Mouse (Mus musculus): ENCODE results near the gene Cyp4f16. TPM values are rescaled to one million over a fixed set of nuclear protein-coding genes. Genes with fewer than 3 reads are reported as not detected.
"Not testable (repeated sequence)": the region's sequence is repeated elsewhere in the genome, so short reads cannot be mapped to it uniquely, and the experiment has no call there.

Cyp4f16 gene
- polyA plus RNA-seq, 1 experiment: 53.6 TPM

DNA sequence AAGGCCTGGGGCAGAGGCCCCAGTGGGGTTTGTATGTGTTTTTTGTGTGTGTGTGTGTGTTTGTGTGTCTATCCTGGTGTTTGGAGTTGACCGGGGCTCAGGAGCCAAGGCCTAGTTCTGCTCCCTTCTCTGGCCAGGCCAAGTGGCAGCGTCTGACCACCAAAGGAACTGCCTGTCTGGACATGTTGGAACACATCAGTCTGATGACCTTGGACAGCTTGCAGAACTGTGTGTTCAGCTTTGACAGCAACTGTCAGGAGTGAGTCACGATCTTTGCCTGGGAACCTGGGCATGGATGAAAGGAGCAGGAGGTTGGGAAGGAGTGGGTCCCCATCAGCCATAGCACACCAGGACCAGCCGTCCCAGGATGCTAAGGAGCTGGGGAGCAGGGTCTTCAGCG, 14.4 kb upstream of the Cyp4f16 start:
- TF ChIP-seq CTCF (IDR thresholded peaks at IDR 0.05; ENCODE audit: low read depth, low read length): no peak
- no peak for TF ChIP-seq POLR2A (IDR thresholded peaks at IDR 0.05; ENCODE audit: borderline replicate concordance, low read depth, low read length)
- Histone ChIP-seq H3K4me1 (ENCODE audit: control insufficient read depth, insufficient read depth, low read length) (peaks cover 10% of the 10 kb centered on the region), H3K27ac (ENCODE audit: insufficient read depth, low read depth, low read length) (no peak overlapping the region), H3K4me3 (ENCODE audit: insufficient read depth, low read length) (no peak overlapping the region)

DNA sequence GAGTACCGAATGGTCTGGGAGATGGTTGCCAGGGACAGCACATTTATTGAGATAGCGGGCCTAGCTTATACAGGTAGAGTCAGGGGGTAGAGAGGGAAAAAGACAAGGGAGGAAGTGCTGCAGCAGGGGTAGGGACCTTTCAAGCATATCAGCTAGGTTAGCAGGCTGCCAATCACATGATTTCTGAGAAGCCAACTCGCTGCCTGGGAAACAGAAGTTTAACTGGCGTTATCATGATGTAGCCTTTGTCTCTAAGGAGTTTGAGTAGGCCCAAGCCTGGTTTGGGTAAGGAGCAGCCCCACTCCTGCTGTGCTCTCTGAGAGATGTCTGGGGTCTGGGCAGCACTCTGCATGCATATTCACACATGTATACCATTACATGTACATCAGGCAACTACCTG, 14.0 kb upstream of the Cyp4f16 start:
- no peak overlapping the region for H3K4me3 ChIP-seq (ENCODE audit: insufficient read depth, low read length)
- TF ChIP-seq CTCF (IDR thresholded peaks at IDR 0.05; ENCODE audit: low read depth, low read length) (no peak), POLR2A (IDR thresholded peaks at IDR 0.05; ENCODE audit: borderline replicate concordance, low read depth, low read length) (no peak)
- H3K27ac ChIP-seq (ENCODE audit: insufficient read depth, low read depth, low read length): no peak overlapping the region
- H3K4me1 ChIP-seq (ENCODE audit: control insufficient read depth, insufficient read depth, low read length): peaks cover 10% of the 10 kb centered on the region

DNA sequence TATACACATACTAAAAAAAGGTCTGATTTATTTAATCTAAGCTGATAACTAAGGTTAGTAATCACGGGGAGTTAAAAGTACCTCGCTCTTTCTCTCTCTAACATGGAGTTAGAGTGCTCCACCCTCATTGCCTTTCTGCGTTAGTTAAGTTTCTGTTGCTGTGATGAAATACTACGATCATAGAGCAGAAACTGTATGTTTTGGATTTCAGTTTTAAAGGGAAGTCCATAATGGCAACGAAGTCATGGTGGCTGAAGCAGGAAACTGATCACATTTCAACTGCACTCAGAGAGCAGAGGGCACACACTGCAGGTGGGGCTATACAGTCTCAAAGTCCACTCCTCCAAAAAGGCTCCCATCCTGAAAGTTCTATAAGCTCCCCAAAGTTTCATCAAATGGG, 13.5 kb upstream of the Cyp4f16 start:
- TF ChIP-seq CTCF (IDR thresholded peaks at IDR 0.05; ENCODE audit: low read depth, low read length): no peak
- TF ChIP-seq POLR2A (IDR thresholded peaks at IDR 0.05; ENCODE audit: borderline replicate concordance, low read depth, low read length): no peak
- peaks cover 10% of the 10 kb centered on the region for H3K4me1 ChIP-seq (ENCODE audit: control insufficient read depth, insufficient read depth, low read length)
- no peak overlapping the region for H3K27ac ChIP-seq (ENCODE audit: insufficient read depth, low read depth, low read length)
- H3K4me3 ChIP-seq (ENCODE audit: insufficient read depth, low read length): no peak overlapping the region

DNA sequence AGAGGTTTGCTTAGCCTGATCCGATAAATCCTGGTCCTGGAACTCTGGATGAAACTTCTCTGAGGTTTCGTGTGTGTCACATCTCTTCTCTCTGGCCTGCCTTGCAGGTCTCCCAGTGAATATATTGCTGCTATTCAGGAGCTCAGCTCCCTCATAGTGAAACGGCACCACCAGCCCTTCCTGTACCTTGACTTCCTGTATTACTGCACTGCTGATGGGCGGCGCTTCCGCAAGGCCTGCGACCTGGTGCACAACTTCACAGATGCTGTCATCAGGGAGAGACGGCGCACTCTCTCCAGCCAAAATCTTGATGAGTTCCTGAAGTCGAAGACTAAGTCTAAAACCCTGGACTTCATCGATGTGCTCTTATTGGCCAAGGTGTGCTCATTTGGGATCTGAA, 12.5 kb upstream of the Cyp4f16 start:
- Histone ChIP-seq H3K4me1 (ENCODE audit: control insufficient read depth, insufficient read depth, low read length) (peaks cover 15% of the 10 kb centered on the region), H3K4me3 (ENCODE audit: insufficient read depth, low read length) (peak overlapping the region; percentile 51), H3K27ac (ENCODE audit: insufficient read depth, low read depth, low read length) (no peak overlapping the region)
- TF ChIP-seq POLR2A (IDR thresholded peaks at IDR 0.05; ENCODE audit: borderline replicate concordance, low read depth, low read length): no peak
- no peak for TF ChIP-seq CTCF (IDR thresholded peaks at IDR 0.05; ENCODE audit: low read depth, low read length)

- H3K4me1 ChIP-seq (ENCODE audit: control insufficient read depth, insufficient read depth, low read length); H3K27ac ChIP-seq (ENCODE audit: insufficient read depth, low read depth, low read length); H3K4me3 ChIP-seq (ENCODE audit: insufficient read depth, low read length): not testable (repeated sequence)
These were observed 10.0 kb upstream of the Cyp4f16 start for GRCm38 (mm10) chr17:32526341-32526740.

GRCm38 (mm10) chr17:32527748-32528147, 8.6 kb upstream of the Cyp4f16 start:
- TF ChIP-seq CTCF (IDR thresholded peaks at IDR 0.05; ENCODE audit: low read depth, low read length) (no peak), POLR2A (IDR thresholded peaks at IDR 0.05; ENCODE audit: borderline replicate concordance, low read depth, low read length) (no peak)
- peaks cover 7% of the 10 kb centered on the region; the same call in 1 of the 2 replicates for H3K4me1 ChIP-seq (ENCODE audit: control insufficient read depth, insufficient read depth, low read length)

GRCm38 (mm10) chr17:32528408-32529337, 7.7 kb upstream of the Cyp4f16 start:
- Histone ChIP-seq H3K27ac (ENCODE audit: insufficient read depth, low read depth, low read length) (no peak overlapping the region), H3K4me1 (ENCODE audit: control insufficient read depth, insufficient read depth, low read length) (peaks cover 7% of the 10 kb centered on the region), H3K4me3 (ENCODE audit: insufficient read depth, low read length) (peak overlapping the region; percentile 55)
- TF ChIP-seq CTCF (IDR thresholded peaks at IDR 0.05; ENCODE audit: low read depth, low read length) (peak; percentile 77), POLR2A (IDR thresholded peaks at IDR 0.05; ENCODE audit: borderline replicate concordance, low read depth, low read length) (no peak)

More at GRCm38 (mm10) chr17:32527748-32528147, 8.6 kb upstream of the Cyp4f16 start:
- no peak overlapping the region for H3K27ac ChIP-seq (ENCODE audit: insufficient read depth, low read depth, low read length)
- no peak overlapping the region for H3K4me3 ChIP-seq (ENCODE audit: insufficient read depth, low read length)

- peaks cover 16% of the 10 kb centered on the region for H3K4me1 ChIP-seq (ENCODE audit: control insufficient read depth, insufficient read depth, low read length)
- not testable (repeated sequence) for H3K27ac ChIP-seq (ENCODE audit: insufficient read depth, low read depth, low read length); H3K4me3 ChIP-seq (ENCODE audit: insufficient read depth, low read length)
These were observed 4.0 kb upstream of the Cyp4f16 start for GRCm38 (mm10) chr17:32532356-32532755.

GRCm38 (mm10) chr17:32534068-32534467, 2.3 kb upstream of the Cyp4f16 start:
- TF ChIP-seq POLR2A (IDR thresholded peaks at IDR 0.05; ENCODE audit: borderline replicate concordance, low read depth, low read length) (no peak), CTCF (IDR thresholded peaks at IDR 0.05; ENCODE audit: low read depth, low read length) (no peak)
- peaks cover 16% of the 10 kb centered on the region for H3K4me1 ChIP-seq (ENCODE audit: control insufficient read depth, insufficient read depth, low read length)
- H3K27ac ChIP-seq (ENCODE audit: insufficient read depth, low read depth, low read length): no peak overlapping the region
- no peak overlapping the region for H3K4me3 ChIP-seq (ENCODE audit: insufficient read depth, low read length)

DNA sequence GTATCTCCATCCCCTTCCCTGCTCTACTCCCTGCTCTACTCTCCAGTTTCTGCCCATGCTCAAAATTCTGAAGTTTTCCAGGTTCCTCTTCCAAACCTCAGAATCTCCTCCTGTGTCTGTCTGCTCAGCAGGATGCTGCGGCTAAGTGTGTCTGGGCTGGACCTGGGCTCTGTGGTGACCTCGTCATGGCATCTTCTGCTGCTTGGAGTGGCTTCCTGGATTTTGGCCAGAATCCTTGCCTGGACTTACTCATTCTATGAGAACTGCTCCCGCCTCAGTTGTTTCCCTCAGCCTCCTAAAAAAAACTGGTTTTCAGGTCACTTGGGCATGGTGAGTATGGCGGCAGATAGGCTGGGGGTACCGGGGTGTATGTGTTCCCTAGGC, 501 bp downstream of the Cyp4f16 start:
- H3K27ac ChIP-seq (ENCODE audit: insufficient read depth, low read depth, low read length): 0 out of 2 replicates have a peak overlapping the region, but pooled peaks have one; percentile 17
- TF ChIP-seq CTCF (IDR thresholded peaks at IDR 0.05; ENCODE audit: low read depth, low read length): no peak
- TF ChIP-seq POLR2A (IDR thresholded peaks at IDR 0.05; ENCODE audit: borderline replicate concordance, low read depth, low read length): no peak
- H3K4me1 ChIP-seq (ENCODE audit: control insufficient read depth, insufficient read depth, low read length): peaks cover 19% of the 10 kb centered on the region

DNA sequence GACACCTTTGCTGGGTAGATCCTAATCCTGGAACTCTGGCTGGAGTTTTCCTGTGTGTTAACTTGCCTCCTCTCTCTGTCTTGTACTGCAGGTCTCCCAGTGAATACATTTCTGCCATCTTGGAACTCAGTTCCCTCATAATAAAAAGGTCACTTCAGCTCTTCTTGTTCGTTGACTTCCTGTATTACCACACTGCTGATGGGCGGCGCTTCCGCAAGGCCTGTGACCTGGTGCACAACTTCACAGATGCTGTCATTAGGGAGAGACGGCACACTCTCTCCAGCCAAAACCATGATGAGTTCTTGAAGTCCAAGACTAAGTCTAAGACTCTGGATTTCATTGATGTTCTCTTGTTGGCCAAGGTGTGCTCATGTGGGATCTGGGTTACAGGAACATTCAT, 8.4 kb downstream of the Cyp4f16 start:
- peaks cover 18% of the 10 kb centered on the region for H3K4me1 ChIP-seq (ENCODE audit: control insufficient read depth, insufficient read depth, low read length)
- H3K27ac ChIP-seq (ENCODE audit: insufficient read depth, low read depth, low read length); H3K4me3 ChIP-seq (ENCODE audit: insufficient read depth, low read length): not testable (repeated sequence)

More for the DNA sequence above, 501 bp downstream of the Cyp4f16 start:
- peak overlapping the region; percentile 69 for H3K4me3 ChIP-seq (ENCODE audit: insufficient read depth, low read length)

- H3K4me1 ChIP-seq (ENCODE audit: control insufficient read depth, insufficient read depth, low read length); H3K27ac ChIP-seq (ENCODE audit: insufficient read depth, low read depth, low read length); H3K4me3 ChIP-seq (ENCODE audit: insufficient read depth, low read length): not testable (repeated sequence)
These were observed 14.0 kb downstream of the Cyp4f16 start for GRCm38 (mm10) chr17:32550377-32550776.
